ENCODE assay signal across 34 mouse cellular contexts in genomic region chr3:41266216-41266615, GRCm38 (mm10).
"Had no signal": no experiment of that assay in that cellular context is flagged by ENCODE, and none has a peak within 500 bp of the region (broad histone marks: within the 10 kb centered on the region; RNA-seq: fewer than 3 reads in every experiment).

No protein-coding gene starts in this region.

- H3K36me3 ChIP-seq: heart, embryonic 12.5 days; heart, embryonic 13.5 days; heart, embryonic 15.5 days; hindbrain, embryonic 10.5 days; hindbrain, embryonic 12.5 days; hindbrain, embryonic 13.5 days; hindbrain, embryonic 15.5 days; intestine, embryonic 15.5 days; kidney, embryonic 15.5 days had no signal

- ATAC-seq: hindbrain, embryonic 16.5 days; hindbrain, postnatal 0 days; inflammation-experienced regulatory T-cells, adult 6 months; intestine, embryonic 15.5 days; intestine, embryonic 16.5 days; intestine, postnatal 0 days had no signal

- H3K27me3 ChIP-seq: heart, embryonic 12.5 days; heart, embryonic 13.5 days; heart, embryonic 15.5 days; hindbrain, embryonic 12.5 days; hindbrain, embryonic 13.5 days; hindbrain, embryonic 15.5 days; intestine, embryonic 15.5 days; kidney, embryonic 15.5 days had no signal

- H3K4me3 ChIP-seq: heart, embryonic 12.5 days; heart, embryonic 13.5 days; heart, embryonic 15.5 days; hindbrain, embryonic 10.5 days; hindbrain, embryonic 12.5 days; hindbrain, embryonic 13.5 days; hindbrain, embryonic 15.5 days; intestine, embryonic 15.5 days; kidney, embryonic 15.5 days; layer of hippocampus, adult 2 months; left cerebral cortex, adult 2 months had no signal

- H3K4me2 ChIP-seq: heart, embryonic 12.5 days; heart, embryonic 13.5 days; heart, embryonic 15.5 days; hindbrain, embryonic 12.5 days; hindbrain, embryonic 13.5 days; hindbrain, embryonic 14.5 days; hindbrain, embryonic 15.5 days; intestine, embryonic 15.5 days; kidney, embryonic 15.5 days had no signal

- H3K4me1 ChIP-seq: heart, embryonic 12.5 days; heart, embryonic 13.5 days; heart, embryonic 15.5 days; hindbrain, embryonic 10.5 days; hindbrain, embryonic 12.5 days; hindbrain, embryonic 13.5 days; hindbrain, embryonic 15.5 days; intestine, embryonic 15.5 days; kidney, embryonic 15.5 days had no signal

- H3K27ac ChIP-seq: heart, embryonic 13.5 days; heart, embryonic 15.5 days; hindbrain, embryonic 10.5 days; hindbrain, embryonic 12.5 days; hindbrain, embryonic 13.5 days; hindbrain, embryonic 14.5 days; hindbrain, embryonic 15.5 days; hindbrain, postnatal 0 days; intestine, embryonic 15.5 days; kidney, embryonic 15.5 days; kidney, postnatal 0 days; layer of hippocampus, adult 2 months; left cerebral cortex, adult 2 months had no signal

- DNase-seq: heart, postnatal 10 days; heart, postnatal 14 days; heart, postnatal 36 days; heart, postnatal 4 days; kidney, adult 11 months; kidney, adult 18-20 months; kidney, adult 2 months; kidney, adult 8-10 months; kidney, adult 9 months; kidney, postnatal 10 days; kidney, postnatal 14 days; kidney, postnatal 25 days; kidney, postnatal 36 days; kidney, postnatal 4 days; layer of hippocampus, adult 9-11 months; layer of hippocampus, postnatal 36 days had no signal

- H3K9me3 ChIP-seq: heart, embryonic 12.5 days; heart, embryonic 13.5 days; heart, embryonic 15.5 days; hindbrain, embryonic 10.5 days; hindbrain, embryonic 12.5 days; hindbrain, embryonic 13.5 days; hindbrain, embryonic 15.5 days; intestine, embryonic 15.5 days; kidney, embryonic 15.5 days had no signal

- H3K9ac ChIP-seq: heart, embryonic 12.5 days; heart, embryonic 13.5 days; heart, embryonic 15.5 days; hindbrain, embryonic 12.5 days; hindbrain, embryonic 13.5 days; hindbrain, embryonic 14.5 days; hindbrain, embryonic 15.5 days; intestine, embryonic 15.5 days; kidney, embryonic 15.5 days had no signal
